Mouse (Mus musculus) spleen, adult 18-20 months (tissue): ENCODE results near the gene Fbxl17.

Source experiments
- DNase-seq, 2 experiments: peaks; one replicate each; pipeline ENCODE4 v3.0.0; 2022; ENCODE audit warnings: mixed read lengths in 2 of 2

The Fbxl17 gene

GRCm38 (mm10) chr17:63090112-63090511 is 409.7 kb downstream of the Fbxl17 start:
- DNase-seq = no peak

- no peak for DNase-seq
Observed at GRCm38 (mm10) chr17:63087265-63087664, 412.6 kb downstream of the Fbxl17 start.

- DNase-seq = no peak
Observed at GRCm38 (mm10) chr17:63086526-63086925, 413.3 kb downstream of the Fbxl17 start.

GRCm38 (mm10) chr17:63085227-63085626 is 414.6 kb downstream of the Fbxl17 start:
- DNase-seq = no peak

GRCm38 (mm10) chr17:63079087-63079486 is 420.7 kb downstream of the Fbxl17 start:
- no peak for DNase-seq

- DNase-seq = no peak
Observed at GRCm38 (mm10) chr17:63077509-63077908, 422.3 kb downstream of the Fbxl17 start.

- no peak for DNase-seq
Observed at GRCm38 (mm10) chr17:63076661-63077060, 423.2 kb downstream of the Fbxl17 start.

GRCm38 (mm10) chr17:63076037-63076426 is 423.8 kb downstream of the Fbxl17 start:
- DNase-seq = no peak

GRCm38 (mm10) chr17:63075091-63076036 is 424.5 kb downstream of the Fbxl17 start:
- DNase-seq = no peak

GRCm38 (mm10) chr17:63073342-63073741 is 426.5 kb downstream of the Fbxl17 start:
- DNase-seq = no peak

GRCm38 (mm10) chr17:63071134-63071923 is 428.5 kb downstream of the Fbxl17 start:
- no peak for DNase-seq

GRCm38 (mm10) chr17:63070161-63070761 is 429.6 kb downstream of the Fbxl17 start:
- DNase-seq = no peak

GRCm38 (mm10) chr17:63062785-63063184 is 437.0 kb downstream of the Fbxl17 start:
- DNase-seq = no peak

- no peak for DNase-seq
Observed at GRCm38 (mm10) chr17:63061786-63062185, 438.0 kb downstream of the Fbxl17 start.

- DNase-seq = no peak
Observed at GRCm38 (mm10) chr17:63060814-63061213, 439.0 kb downstream of the Fbxl17 start.

GRCm38 (mm10) chr17:63057740-63058388 is 442.0 kb downstream of the Fbxl17 start:
- no peak for DNase-seq

- no peak for DNase-seq
Observed at GRCm38 (mm10) chr17:63056976-63057375, 442.8 kb downstream of the Fbxl17 start.

GRCm38 (mm10) chr17:63053311-63053710 is 446.5 kb downstream of the Fbxl17 start:
- DNase-seq = no peak

GRCm38 (mm10) chr17:63046401-63046800 is 453.4 kb downstream of the Fbxl17 start:
- no peak for DNase-seq

- no peak for DNase-seq
Observed at GRCm38 (mm10) chr17:63045297-63045696, 454.5 kb downstream of the Fbxl17 start.

- no peak for DNase-seq
Observed at GRCm38 (mm10) chr17:63043046-63043675, 456.7 kb downstream of the Fbxl17 start.

GRCm38 (mm10) chr17:63037562-63037961 is 462.3 kb downstream of the Fbxl17 start:
- no peak for DNase-seq
